Mouse (Mus musculus) retina, postnatal 1 day (tissue): ENCODE results near the gene Ica1.
A peak's percentile ranks its signal among the peaks of the same experiment; 100 is the strongest.

Experiments
- DNase-seq: peaks from one replicate; pipeline ENCODE4 v3.0.0-alpha.2; 2012

Ica1 gene

DNA sequence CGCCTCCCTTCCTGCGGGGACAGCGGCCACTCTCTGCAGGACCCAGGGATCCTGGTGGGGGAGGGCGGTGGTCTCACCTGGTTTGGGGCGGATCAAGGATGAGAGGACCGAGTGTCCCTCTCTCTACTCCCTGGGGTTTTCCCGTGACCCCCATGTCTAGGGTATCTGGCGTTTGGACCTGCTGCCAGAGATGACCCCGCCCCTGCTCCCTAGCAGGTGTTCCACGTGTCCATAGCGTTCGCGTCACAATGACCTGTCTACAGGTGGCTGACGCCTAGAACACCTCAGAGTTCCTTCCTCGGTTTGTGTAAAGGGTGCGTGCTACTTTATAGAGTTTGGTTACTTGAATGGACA lies at the start of gene Ica1:
Ica1 (minus strand) TSS at position 193 of the 354 bp plus-strand sequence.
- DNase-seq: no peak

DNA sequence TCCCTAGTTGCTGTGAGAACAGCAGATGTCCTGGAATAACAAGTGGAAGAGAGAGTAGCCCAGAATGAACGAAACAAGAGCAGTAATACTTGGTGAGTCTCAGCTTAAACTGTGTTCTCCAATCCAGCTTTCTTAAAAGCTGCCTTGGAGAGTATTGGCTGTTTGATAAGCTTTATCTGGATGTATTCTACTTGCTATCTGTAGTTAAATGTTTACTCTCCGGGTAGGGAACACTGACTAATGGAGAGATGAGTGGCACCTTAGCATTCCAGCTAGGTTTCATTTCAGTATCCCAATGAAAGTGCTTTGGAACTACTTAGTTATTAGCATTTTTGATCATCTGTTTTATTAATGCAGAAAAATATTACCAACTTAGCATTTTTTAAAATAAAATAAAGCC lies 41.6 kb upstream of the Ica1 start:
- no peak for DNase-seq

DNA sequence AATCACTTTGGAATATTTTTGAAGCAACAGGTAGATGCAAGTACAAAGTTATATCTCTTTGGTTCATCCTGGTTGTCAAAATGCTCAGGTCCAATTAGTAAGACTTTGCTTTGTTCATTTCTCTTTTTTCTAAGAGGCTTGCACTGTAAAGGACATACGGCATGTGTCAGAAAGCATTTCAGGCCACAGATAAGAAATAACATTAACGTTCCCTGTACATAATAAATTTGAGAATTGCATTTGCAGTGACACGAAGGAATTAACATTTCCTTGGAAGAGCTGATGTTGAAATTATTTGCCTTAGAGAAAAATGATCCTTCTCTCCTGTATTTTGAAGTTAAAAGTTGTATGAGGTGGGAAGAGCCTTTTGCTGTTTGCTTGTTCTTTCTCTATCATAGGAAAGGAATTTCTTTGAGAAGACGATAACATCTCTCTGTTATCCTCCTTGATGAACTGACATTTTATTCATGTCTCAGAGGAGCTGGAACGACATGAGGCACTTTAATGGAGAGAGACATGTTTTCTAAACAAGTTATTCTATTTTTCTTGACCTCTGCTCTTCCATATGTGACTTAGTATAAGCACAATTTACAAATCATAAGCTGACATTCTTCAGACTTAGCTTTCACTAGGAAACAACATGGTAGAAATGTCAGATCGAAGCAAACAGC lies 36.2 kb upstream of the Ica1 start:
- no peak for DNase-seq

DNA sequence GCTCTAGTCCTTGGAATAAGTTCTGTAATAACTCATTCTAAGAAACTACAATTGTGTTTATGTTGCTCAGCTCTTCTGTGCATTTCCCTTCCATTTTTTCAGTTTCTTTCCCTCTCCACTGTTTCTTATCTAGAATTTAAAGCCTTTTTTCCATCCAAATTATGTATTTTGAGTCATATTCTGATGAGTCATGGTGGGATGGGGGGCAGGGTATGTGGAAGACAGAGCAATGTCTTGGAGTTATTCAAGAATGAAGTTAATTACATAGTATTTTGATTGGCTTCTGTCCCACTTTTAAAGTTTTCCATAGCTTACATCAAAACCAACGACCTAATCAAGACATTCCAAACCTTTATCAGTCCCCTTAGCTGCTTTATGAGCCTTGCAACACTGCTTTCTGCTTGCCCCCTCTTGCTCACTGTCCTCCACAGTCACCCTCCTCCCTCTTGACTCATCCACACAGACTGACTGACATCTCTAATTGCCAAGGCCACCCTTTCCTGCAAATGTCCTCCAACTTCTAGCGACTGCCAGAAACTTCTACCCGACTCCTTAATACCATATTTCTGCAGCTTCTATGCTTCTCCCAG lies 24.4 kb upstream of the Ica1 start:
- DNase-seq: no peak

DNA sequence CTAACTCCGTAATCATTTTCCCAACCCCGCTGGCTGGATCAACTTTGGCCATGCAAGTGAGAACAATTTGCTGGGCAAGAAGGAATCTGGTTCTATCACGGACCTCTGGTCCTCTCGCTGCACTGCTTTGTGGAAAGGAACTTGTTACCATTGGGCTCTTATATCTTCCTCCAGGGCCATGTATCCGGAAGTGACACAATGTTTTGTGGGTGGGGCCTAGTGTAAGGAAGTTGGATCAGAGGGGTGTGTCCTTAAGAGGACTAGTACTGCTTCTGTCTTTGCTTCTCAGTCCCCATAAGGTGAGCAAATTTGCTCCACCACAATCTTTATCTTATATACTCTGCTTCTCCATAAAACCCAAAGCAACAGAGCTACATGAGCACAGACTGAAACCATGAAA lies 14.1 kb upstream of the Ica1 start:
- no peak for DNase-seq

- DNase-seq: no peak
Observed at GRCm38 (mm10) chr6:8791781-8792180, 13.5 kb upstream of the Ica1 start.

GRCm38 (mm10) chr6:8780618-8781017 lies 2.3 kb upstream of the Ica1 start:
- DNase-seq: no peak

DNA sequence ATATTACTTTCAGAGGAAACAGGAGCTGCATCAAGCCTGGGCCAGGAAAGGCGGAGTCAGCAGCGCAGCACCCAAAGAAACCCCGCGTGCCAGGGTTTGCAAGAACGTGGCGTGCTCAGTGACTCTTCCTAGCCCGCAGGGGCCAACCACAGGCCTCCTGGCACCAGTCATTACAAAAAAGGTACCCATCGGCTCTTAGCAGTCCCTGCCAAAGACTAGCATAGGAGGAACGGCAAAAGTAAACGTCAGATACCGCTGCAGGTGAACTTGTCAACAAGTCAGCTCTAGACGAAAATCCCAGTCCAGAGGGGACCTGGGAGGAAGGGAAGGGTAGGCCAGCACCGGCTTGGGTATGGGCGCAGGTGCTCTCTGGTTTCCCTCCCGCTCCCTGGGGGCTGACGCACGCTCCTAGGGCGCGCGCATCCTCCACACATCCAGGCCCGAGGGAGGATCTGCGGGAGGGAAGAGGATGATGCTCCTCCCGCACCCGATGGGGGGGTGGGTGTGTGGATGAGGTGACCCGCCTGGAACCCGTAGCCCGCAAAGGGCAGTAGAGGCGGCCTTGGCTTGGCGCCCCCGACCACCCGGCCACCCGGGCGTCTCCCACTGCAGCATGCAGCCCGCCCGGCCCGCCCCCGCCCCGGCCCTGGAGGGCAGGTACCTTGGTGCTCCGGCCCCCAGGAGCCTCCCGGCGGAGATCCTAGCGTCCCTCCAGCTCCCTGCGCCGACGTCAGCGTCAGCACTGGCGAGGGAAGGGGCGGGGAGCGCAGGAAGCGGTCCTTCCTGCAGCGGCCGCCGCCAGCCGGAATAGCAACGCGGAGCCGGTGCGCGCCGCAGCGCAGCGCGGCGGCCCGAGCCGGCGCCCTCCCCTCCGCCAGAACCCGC lies 635 bp downstream of the Ica1 start:
- peak; percentile 74 for DNase-seq

- DNase-seq: no peak
Observed at GRCm38 (mm10) chr6:8771539-8771938, 6.7 kb downstream of the Ica1 start.

DNA sequence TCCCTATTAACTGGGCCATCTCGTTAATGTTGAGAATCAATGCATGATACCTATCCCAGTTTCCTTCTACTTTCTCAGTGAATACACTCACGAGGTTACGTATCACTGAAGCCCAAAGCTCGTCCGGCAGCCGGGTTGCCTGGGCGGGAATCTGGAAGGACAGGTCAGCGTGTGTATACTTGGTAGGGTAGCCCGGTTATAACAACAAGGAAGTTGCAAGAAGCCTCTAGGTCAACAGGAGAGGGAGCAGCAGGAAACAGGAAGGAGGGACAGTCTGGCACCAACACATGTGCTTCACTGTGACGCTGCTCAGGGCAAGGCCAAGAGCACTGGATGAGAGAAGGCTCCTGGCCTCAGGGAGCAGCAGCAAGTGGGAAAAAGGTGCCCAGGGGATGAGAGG lies 7.9 kb downstream of the Ica1 start:
- DNase-seq: no peak

- DNase-seq: no peak
Observed at GRCm38 (mm10) chr6:8769803-8770202, 8.5 kb downstream of the Ica1 start.

GRCm38 (mm10) chr6:8766652-8767051 lies 11.6 kb downstream of the Ica1 start:
- no peak for DNase-seq

GRCm38 (mm10) chr6:8765801-8766200 lies 12.5 kb downstream of the Ica1 start:
- DNase-seq: no peak

DNA sequence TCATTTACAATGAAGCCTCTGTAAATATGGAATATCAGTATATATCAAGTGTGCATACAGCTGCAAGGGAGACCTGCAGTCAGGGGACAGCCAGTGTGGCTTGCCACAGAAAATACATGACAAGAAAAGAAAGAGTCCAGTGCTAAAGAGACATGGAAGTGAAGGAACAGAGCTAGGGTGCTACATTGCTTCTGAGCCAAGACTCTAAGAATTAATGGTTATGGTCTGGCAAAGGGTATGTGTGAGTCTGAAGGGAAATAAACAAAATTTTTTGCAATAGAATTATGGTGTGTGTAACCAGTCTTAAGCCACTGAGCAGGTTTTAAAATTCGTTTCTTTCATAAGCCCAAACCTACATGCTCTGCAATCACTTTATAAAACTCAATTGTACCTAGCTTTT lies 13.2 kb downstream of the Ica1 start:
- DNase-seq: no peak

DNA sequence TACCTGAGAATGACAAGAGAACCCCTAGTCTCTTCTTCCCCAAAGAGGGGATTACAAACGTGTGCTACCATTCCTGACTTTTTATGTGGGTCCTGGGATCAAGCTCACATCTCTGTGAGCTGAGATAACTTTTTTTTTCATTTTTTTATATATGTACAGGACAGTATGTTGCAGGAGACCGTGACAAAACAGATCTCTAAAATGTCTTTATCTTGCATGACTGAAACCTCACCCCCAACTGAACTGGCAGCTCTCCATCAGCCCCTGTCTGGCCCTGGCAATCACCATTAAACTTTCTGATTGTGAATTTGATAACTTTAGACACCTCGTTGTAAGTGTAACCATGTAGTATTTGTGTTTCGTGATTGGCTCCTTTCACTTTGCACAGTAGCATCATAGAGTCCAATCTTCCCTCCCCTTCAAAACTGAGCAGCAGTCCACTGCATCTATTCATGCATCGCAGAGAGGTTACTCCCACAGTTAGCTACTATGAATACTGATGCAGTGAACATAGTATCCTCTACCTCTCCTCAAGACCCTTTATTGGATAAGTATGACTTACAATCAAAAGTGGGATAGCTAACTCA lies 17.5 kb downstream of the Ica1 start:
- no peak for DNase-seq

GRCm38 (mm10) chr6:8759901-8760300 lies 18.4 kb downstream of the Ica1 start:
- no peak for DNase-seq

DNA sequence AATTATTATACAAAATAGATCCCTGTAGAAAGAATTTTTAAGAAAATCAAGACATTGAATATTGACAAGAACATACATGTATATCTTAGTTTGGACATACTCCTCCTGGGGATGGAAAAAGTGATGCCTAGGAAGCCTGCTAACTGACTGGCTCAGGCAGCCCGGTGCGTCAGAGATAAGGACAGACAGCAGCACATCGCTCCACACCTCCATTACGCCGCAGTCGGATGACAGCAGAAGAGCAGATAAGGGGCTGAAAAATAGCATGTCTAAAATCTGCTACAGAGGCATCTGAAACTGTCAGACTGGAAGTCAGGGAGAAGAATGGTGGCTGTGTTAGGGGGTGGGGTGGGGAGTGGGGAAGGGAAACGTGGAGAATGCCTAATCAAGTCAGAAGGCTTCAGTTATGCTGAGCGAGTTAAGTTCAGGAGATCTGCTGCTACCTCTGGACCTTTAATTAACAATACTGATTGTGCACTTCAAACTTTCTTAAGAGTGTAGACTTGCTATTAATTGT lies 22.5 kb downstream of the Ica1 start:
- DNase-seq: no peak

- no peak for DNase-seq
Observed at GRCm38 (mm10) chr6:8754486-8754885, 23.8 kb downstream of the Ica1 start.

DNA sequence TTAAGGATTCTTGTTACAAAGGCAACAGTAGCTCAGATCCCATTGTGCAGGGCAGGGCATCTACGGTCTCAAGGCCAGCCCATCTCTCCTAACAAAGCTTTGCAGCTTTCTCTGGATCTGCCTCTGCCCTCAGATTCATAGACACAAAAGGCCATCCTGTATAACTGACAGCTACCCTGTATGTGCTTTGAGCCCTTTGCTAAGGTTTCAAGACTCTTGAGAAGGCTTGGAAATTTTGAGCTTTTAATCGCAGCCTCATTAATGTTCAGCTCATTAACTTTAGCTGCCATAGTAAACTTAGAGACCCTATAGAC lies 24.6 kb downstream of the Ica1 start:
- DNase-seq: no peak

- no peak for DNase-seq
Observed at GRCm38 (mm10) chr6:8752984-8753722, 25.1 kb downstream of the Ica1 start.

DNA sequence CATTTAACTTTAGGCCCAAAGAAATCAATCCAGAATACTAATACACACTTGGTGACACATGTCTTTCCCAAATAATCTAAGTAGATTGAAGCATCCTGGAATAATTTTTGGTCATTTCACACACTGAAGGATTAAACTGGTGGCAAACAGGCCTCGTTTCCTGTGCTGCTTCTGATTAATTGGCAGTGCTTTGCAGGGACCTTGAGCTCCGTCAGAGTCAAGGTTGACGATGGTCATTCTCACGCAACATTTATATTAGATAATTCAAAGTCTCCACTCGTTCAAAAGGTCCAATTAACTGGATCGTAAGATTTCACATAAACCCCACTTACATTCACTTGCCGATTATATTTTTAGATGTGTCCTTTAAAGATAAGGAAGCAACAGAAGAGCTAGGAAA lies 33.4 kb downstream of the Ica1 start:
- no peak for DNase-seq

DNA sequence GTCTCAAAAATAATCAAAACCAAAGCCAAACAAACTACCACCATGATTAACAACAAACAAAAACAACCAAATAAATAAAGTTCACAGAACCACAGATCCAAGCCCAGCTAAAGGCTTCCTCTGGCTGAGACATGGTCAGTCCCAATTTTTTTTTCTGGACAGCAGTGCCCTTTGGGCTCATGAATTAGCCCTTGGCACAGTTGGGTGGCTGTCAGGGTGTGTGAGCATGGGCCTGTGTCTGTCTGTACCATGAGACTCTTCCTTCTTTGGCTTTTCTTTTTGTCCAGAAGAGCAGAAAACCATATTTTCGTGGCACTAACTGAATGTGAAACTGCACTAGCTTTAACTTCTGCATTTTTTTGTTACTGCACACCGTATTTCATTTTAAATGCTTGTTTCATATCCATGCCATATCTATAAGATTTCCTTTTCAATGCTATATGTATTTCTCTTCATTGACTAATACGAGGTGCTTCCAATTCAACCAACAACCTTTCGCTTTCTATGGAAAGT lies 34.0 kb downstream of the Ica1 start:
- DNase-seq: no peak

GRCm38 (mm10) chr6:8742449-8742848 lies 35.8 kb downstream of the Ica1 start:
- DNase-seq: no peak
